Mouse (Mus musculus) thymus, adult 2 months (tissue): ENCODE results near the gene Acyp2. TPM values are rescaled to one million over a fixed set of nuclear protein-coding genes. Genes with fewer than 3 reads are reported as not detected.

Source experiments
- DNase-seq: peaks from one replicate; pipeline ENCODE4 v3.0.0; 2021
- H3K27ac ChIP-seq: fragments of 200-500 bp; 2 replicates; pipeline ENCODE4 v1.5.1; 2012; ENCODE audit warnings: low read length, control low read depth; ENCODE audit not compliant: control insufficient read depth, insufficient read depth
- H3K27me3 ChIP-seq: fragments of 200-500 bp; 2 replicates; pipeline ENCODE4 v1.6.1; 2012; ENCODE audit warnings: mild to moderate bottlenecking, low read length, moderate library complexity, mixed read lengths; ENCODE audit not compliant: control insufficient read depth, insufficient read depth
- H3K36me3 ChIP-seq: fragments of 200-500 bp; 2 replicates; pipeline ENCODE4 v1.6.1; 2012; ENCODE audit warnings: mild to moderate bottlenecking, low read length, moderate library complexity; ENCODE audit not compliant: control insufficient read depth, insufficient read depth
- H3K4me1 ChIP-seq: fragments of 200-500 bp; replicated peaks from 2 replicates; pipeline ENCODE4 v1.6.1; 2012; ENCODE audit warnings: low read length; ENCODE audit not compliant: control insufficient read depth, insufficient read depth
- H3K4me3 ChIP-seq: fragments of 200-500 bp; 2 replicates; pipeline ENCODE4 v1.5.1; 2012; ENCODE audit warnings: mild to moderate bottlenecking, low read length, control low read depth, moderate library complexity; ENCODE audit not compliant: control insufficient read depth, insufficient read depth
- CTCF ChIP-seq: fragments of 200-500 bp; IDR thresholded peaks from 2 replicates; pipeline ENCODE4 v1.5.1; 2012; ENCODE audit warnings: mild to moderate bottlenecking, control low read depth, low read length, moderate library complexity, borderline replicate concordance; ENCODE audit not compliant: control insufficient read depth, poor library complexity, insufficient read depth; ENCODE audit errors: extremely low read depth
- POLR2A ChIP-seq: fragments of 200-500 bp; IDR thresholded peaks from 2 replicates; pipeline ENCODE4 v1.6.1; 2012; ENCODE audit warnings: mild to moderate bottlenecking, low read length, control low read depth, moderate library complexity; ENCODE audit not compliant: control insufficient read depth, poor library complexity, insufficient read depth; ENCODE audit errors: extremely low read depth
- WGBS: fragments of 180-500 bp; shearing (Covaris S2); methylation state at CpG from one replicate; pipeline ENCODE4 v1.1.7; 2018; 5-methylcytosine and 5-hydroxymethylcytosine counted together
- polyA plus RNA-seq: library from polyadenylated mRNA; depleted of rRNA; stranded (reverse); fragments of >200 nt; gene quantifications from 2 replicates; pipeline ENCODE4 v1.2.3, GENCODE M21; 2012

The Acyp2 gene
- polyA plus RNA-seq, 1 experiment: 2.9 TPM

DNA sequence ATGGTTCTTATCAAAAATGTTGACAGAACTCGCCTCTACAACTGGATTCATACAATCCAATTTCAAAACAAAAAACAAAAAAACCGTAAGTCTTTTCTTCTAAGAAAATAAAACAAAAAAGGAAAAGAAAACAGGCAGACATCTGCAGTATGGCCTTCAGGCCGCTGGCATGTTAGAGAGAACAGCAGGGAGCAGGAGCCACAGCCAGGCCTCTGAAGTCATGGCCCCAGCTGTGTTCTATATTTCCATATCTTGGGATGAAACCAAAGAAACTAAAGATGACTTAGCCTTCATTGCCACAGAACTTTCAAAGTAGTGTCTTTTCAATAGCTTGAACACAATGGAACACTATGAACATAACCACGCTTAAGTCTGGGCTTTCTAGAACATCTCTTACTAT lies 31.2 kb downstream of the Acyp2 start:
- 94% methylated on average over 4 of the region's 4 CpGs for WGBS
- H3K27ac ChIP-seq: no peak overlapping the region
- DNase-seq: no peak
- no peaks in the 10 kb centered on the region for H3K36me3 ChIP-seq
- no peak for TF ChIP-seq POLR2A
- no peak for TF ChIP-seq CTCF
- no peaks in the 10 kb centered on the region for H3K4me1 ChIP-seq
- H3K4me3 ChIP-seq: no peak overlapping the region
- H3K27me3 ChIP-seq: no peaks in the 10 kb centered on the region

DNA sequence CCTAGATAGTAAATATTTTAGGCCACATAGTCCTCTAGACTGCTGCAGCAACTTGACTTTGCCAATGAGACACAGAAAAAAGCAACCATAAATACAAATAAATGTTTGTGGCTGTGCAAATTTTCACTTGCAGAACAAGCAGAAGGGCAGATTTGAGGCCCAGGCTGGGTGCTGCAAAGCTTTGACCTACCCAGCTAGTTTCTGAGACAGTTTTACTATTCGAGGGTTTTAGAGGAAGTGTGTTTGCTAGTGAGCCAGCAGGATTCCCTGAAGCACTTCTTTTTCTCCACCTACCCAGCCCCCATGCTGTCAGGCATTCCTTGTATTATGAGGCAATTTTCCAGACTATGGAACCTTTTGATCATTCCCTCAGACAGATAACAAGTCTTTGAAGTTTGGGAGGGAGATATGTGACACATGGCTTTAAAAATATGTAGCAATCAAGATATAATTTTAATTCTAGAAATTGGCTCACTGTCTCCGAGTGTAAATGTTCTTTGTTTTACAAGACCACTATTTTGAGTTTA lies 31.8 kb downstream of the Acyp2 start:
- H3K4me3 ChIP-seq: no peak overlapping the region
- TF ChIP-seq POLR2A (no peak), CTCF (no peak)
- WGBS: 47% methylated on average over 2 of the region's 2 CpGs
- DNase-seq: no peak
- no peaks in the 10 kb centered on the region for H3K4me1 ChIP-seq
- H3K27ac ChIP-seq: no peak overlapping the region
- no peaks in the 10 kb centered on the region for H3K36me3 ChIP-seq
- H3K27me3 ChIP-seq: no peaks in the 10 kb centered on the region

DNA sequence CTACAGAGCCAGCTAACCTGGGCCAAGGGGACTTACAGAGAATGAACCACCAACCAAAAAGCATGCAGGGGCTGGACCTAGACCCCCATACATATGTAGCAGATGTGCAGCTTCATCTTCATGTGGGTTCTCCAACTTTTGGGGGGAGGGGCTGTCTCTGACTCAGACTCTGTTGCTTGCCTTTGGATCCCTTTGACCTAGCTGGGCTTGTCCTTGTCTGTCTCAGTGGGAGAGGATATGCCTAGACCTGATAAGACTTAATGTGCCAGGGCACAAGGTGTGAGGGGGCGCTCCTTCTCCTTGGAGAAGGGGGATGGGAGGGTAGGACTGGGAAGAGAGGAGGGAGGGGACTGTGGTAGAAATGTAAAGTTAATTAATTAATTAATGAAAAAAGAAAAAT lies 33.4 kb downstream of the Acyp2 start:
- H3K27ac ChIP-seq: no peak overlapping the region
- H3K4me3 ChIP-seq: no peak overlapping the region
- no peaks in the 10 kb centered on the region for H3K27me3 ChIP-seq
- 100% methylated on average over 1 of the region's 1 CpGs for WGBS
- no peaks in the 10 kb centered on the region for H3K4me1 ChIP-seq
- TF ChIP-seq CTCF: no peak
- no peak for TF ChIP-seq POLR2A
- no peaks in the 10 kb centered on the region for H3K36me3 ChIP-seq
- DNase-seq: no peak

DNA sequence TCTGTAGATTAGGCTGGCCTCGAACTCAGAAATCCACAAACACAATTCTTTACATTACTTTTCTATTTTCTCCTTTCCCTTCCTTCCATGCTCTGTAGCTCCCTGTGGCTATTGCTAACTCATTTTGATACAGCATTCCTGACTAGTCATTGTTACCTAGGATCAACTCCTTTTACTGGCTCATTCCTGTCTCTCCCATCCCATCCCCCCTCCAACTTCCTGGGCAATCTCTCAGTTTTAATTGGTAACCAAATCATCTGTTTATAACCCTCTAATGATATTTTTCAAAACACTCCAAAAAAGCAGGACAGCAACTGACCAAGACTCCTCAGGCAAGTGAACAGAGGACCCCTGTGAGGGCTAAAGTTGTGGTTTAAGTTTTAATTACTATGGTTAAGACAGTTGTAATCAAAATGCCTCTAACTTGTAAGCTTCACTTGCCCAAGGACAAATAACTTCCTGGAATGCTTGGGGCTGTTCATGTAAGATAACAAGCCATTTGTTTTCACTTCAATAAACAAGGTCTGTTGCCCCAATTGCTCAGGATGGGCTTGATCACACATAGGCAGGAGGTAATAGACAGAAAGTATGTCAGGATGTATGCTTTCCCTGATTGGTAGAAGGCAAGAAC lies 35.4 kb downstream of the Acyp2 start:
- no peaks in the 10 kb centered on the region for H3K36me3 ChIP-seq
- H3K4me3 ChIP-seq: no peak overlapping the region
- H3K27ac ChIP-seq: no peak overlapping the region
- DNase-seq: no peak
- WGBS: 86% methylated on average over 1 of the region's 1 CpGs
- no peaks in the 10 kb centered on the region for H3K27me3 ChIP-seq
- no peaks in the 10 kb centered on the region for H3K4me1 ChIP-seq
- no peak for TF ChIP-seq CTCF
- TF ChIP-seq POLR2A: no peak

DNA sequence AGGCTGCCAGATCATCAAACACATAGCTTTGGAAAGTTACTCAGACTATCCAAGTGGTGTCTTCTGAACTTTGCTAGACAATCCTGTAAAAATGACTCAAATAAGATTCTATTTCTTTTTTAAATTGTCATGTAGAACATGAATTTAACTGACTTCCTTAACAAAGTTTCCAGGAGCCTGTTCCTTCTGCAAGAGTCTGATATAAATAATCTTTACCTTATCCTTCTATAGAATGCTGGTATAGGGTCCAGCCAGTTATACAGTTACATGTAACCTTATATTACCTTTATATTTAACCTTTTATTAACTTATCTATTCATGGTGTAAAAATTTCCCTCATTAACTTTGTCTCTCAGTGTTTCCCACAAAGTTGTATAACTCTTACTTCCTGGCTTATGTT lies 36.7 kb downstream of the Acyp2 start:
- no peak for DNase-seq
- Histone ChIP-seq H3K27me3 (no peaks in the 10 kb centered on the region), H3K27ac (no peak overlapping the region), H3K4me1 (no peaks in the 10 kb centered on the region), H3K4me3 (no peak overlapping the region), H3K36me3 (no peaks in the 10 kb centered on the region)
- TF ChIP-seq POLR2A (no peak), CTCF (no peak)

DNA sequence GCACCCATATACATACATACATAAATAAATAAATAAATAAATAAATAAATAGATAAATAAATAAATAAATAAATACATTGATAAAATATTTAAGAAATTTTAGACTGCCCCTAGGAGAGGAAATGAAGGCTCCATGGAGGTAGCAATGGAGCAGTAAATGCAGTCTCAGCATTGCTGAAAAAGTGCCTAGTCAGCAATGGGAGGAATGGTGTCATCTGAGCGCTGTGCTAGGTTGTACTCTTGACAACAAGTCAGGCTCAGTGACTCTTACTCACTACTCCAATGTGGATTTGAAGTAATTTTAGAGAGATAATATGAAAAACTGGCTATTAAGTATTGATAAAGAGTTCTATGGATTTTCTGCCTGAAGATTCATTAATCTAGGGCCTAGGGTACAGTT lies 40.1 kb downstream of the Acyp2 start:
- no peaks in the 10 kb centered on the region for H3K27me3 ChIP-seq
- WGBS: 100% methylated on average over 1 of the region's 1 CpGs
- no peaks in the 10 kb centered on the region for H3K36me3 ChIP-seq
- no peak overlapping the region for H3K27ac ChIP-seq
- no peak overlapping the region for H3K4me3 ChIP-seq
- H3K4me1 ChIP-seq: no peaks in the 10 kb centered on the region
- DNase-seq: no peak
- TF ChIP-seq POLR2A: no peak
- TF ChIP-seq CTCF: no peak

DNA sequence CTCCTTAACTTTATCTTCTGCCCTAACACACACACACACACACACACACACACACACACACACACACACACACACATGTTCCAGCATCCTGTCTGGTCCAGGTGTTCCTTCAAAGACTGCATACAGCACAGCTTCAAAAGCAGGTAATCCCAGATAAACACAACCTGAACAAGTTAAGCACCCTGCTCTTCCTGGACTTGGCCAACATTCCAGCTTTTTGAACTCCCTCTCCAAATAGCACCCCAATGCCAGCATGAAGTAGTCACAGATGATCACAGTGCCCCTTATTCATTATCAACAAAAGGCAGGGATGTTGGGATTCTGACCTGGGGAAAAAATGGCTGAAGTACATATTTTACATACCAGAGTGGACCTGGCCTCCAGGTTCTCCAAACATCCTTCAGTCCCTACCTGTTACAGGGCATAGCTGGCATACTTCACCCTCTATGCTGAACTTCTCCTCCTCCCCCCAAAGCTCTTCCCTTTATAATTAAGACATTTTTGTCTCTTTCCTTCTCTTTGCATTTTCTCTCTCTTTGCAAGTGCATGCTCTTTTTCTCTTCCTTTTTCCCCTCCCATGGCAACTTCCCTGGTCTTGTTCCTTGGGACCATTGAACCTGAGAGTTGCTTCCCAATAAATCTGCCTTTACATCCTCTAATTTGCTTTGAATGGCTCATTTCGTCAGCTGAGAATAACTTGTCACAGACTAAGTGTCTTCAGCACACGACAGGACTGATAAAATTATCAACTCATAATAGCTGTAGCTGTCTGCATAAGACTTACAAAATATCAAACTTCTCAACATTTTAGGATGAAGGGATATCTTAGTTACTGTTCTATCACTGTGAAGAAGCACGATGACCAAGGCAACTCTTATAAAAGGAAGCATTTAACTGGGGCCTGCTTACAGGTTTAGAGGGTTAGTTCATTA lies 41.5 kb downstream of the Acyp2 start:
- DNase-seq: no peak
- Histone ChIP-seq H3K36me3 (no peaks in the 10 kb centered on the region), H3K27me3 (no peaks in the 10 kb centered on the region), H3K27ac (no peak overlapping the region), H3K4me3 (no peak overlapping the region), H3K4me1 (no peaks in the 10 kb centered on the region)
- TF ChIP-seq POLR2A (no peak), CTCF (no peak)
- 93% methylated on average over 3 of the region's 3 CpGs for WGBS
